Mouse (Mus musculus) embryo, embryonic 11.5 days (tissue): ENCODE results near the gene Il20rb.

Experiments
- DNase-seq: peaks from one replicate; pipeline ENCODE4 v3.0.0-alpha.2; 2012; ENCODE audit warnings: low read depth, low spot score

Gene Il20rb

GRCm38 (mm10) chr9:100431355-100431754 lies 55.2 kb downstream of the Il20rb start:
- no peak for DNase-seq

- DNase-seq = no peak
Measured at GRCm38 (mm10) chr9:100430911-100431310, 55.7 kb downstream of the Il20rb start.

- DNase-seq = no peak
Measured at GRCm38 (mm10) chr9:100419644-100420043, 66.9 kb downstream of the Il20rb start.

- no peak for DNase-seq
Measured at GRCm38 (mm10) chr9:100419103-100419502, 67.5 kb downstream of the Il20rb start.

- peak; percentile 9 for DNase-seq
Measured at GRCm38 (mm10) chr9:100416756-100417155, 69.8 kb downstream of the Il20rb start.

GRCm38 (mm10) chr9:100416299-100416698 lies 70.3 kb downstream of the Il20rb start:
- no peak for DNase-seq

- no peak for DNase-seq
Measured at GRCm38 (mm10) chr9:100415328-100415979, 71.1 kb downstream of the Il20rb start.
